Mouse (Mus musculus): ENCODE data around the gene Chst3. TPM values are rescaled to one million over a fixed set of nuclear protein-coding genes. Genes with fewer than 3 reads are reported as not detected.
"Not testable (repeated sequence)": the region's sequence is repeated elsewhere in the genome, so short reads cannot be mapped to it uniquely, and the experiment has no call there.

The Chst3 gene
- total and polyA plus RNA-seq, 2 experiments from 2014 or later = 0.20 to 2.2 TPM

- Histone ChIP-seq H3K4me3 (ENCODE audit: low read depth, low read length) (no peak overlapping the region), H3K9ac (replicated peaks; ENCODE audit: low read depth, low read length) (no peak overlapping the region), H3K4me2 (ENCODE audit: low read depth, low read length) (no peak overlapping the region), H3K4me1 (ENCODE audit: control insufficient read depth, insufficient read depth) (no peaks in the 10 kb centered on the region), H3K27ac (ENCODE audit: low read depth) (no peak overlapping the region), H3K27me3 (ENCODE audit: control insufficient read depth, insufficient read depth, low read length) (0 out of 2 replicates have a peak, but pooled peaks cover 3% of the 10 kb centered on the region), H3K9me3 (replicated peaks; ENCODE audit: control insufficient read depth, low read length) (no peaks in the 10 kb centered on the region; the same call in 1 of the 2 replicates), H3K36me3 (replicated peaks; ENCODE audit: control insufficient read depth, insufficient read depth, low read length) (no peaks in the 10 kb centered on the region)
- ATAC-seq (ENCODE audit: insufficient read depth, low read depth) (no peak), DNase-seq (ENCODE audit: low spot score) (no peak)
- TF ChIP-seq CTCF (IDR thresholded peaks at IDR 0.05; ENCODE audit: low read depth) = no peak
- TF ChIP-seq EP300 (IDR thresholded peaks at IDR 0.05; ENCODE audit: low read depth) = no peak
- 86% methylated on average over 4 of the region's 4 CpGs for WGBS
Observed at GRCm38 (mm10) chr10:60140751-60141150, 78.3 kb downstream of the Chst3 start.

- no peak overlapping the region for H3K27ac ChIP-seq (ENCODE audit: low read depth)
- H3K4me3 ChIP-seq (ENCODE audit: low read depth, low read length) = no peak overlapping the region
- ATAC-seq (ENCODE audit: insufficient read depth, low read depth) = no peak
- no peaks in the 10 kb centered on the region; the same call in 1 of the 2 replicates for H3K9me3 ChIP-seq (replicated peaks; ENCODE audit: control insufficient read depth, low read length)
- H3K36me3 ChIP-seq (replicated peaks; ENCODE audit: control insufficient read depth, insufficient read depth, low read length) = no peaks in the 10 kb centered on the region
- WGBS = 72% methylated on average over 5 of the region's 5 CpGs
- H3K9ac ChIP-seq (replicated peaks; ENCODE audit: low read depth, low read length) = no peak overlapping the region
- H3K27me3 ChIP-seq (ENCODE audit: control insufficient read depth, insufficient read depth, low read length) = peaks cover 3% of the 10 kb centered on the region; the same call in 1 of the 2 replicates
- no peaks in the 10 kb centered on the region for H3K4me1 ChIP-seq (ENCODE audit: control insufficient read depth, insufficient read depth)
- no peak for DNase-seq (ENCODE audit: low spot score)
- no peak overlapping the region for H3K4me2 ChIP-seq (ENCODE audit: low read depth, low read length)
- no peak for TF ChIP-seq CTCF (IDR thresholded peaks at IDR 0.05; ENCODE audit: low read depth)
- TF ChIP-seq EP300 (IDR thresholded peaks at IDR 0.05; ENCODE audit: low read depth) = no peak
Observed at GRCm38 (mm10) chr10:60138680-60139079, 80.4 kb downstream of the Chst3 start.

- Histone ChIP-seq H3K36me3 (replicated peaks; ENCODE audit: control insufficient read depth, insufficient read depth, low read length) (no peaks in the 10 kb centered on the region), H3K4me2 (ENCODE audit: low read depth, low read length) (no peak overlapping the region), H3K9ac (replicated peaks; ENCODE audit: low read depth, low read length) (no peak overlapping the region), H3K4me1 (ENCODE audit: control insufficient read depth, insufficient read depth) (no peaks in the 10 kb centered on the region), H3K4me3 (ENCODE audit: low read depth, low read length) (no peak overlapping the region), H3K27ac (ENCODE audit: low read depth) (no peak overlapping the region), H3K27me3 (ENCODE audit: control insufficient read depth, insufficient read depth, low read length) (no peaks in the 10 kb centered on the region; the same call in 1 of the 2 replicates), H3K9me3 (replicated peaks; ENCODE audit: control insufficient read depth, low read length) (no peaks in the 10 kb centered on the region; the same call in 1 of the 2 replicates)
- DNase-seq (ENCODE audit: low spot score) = no peak
- no peak for ATAC-seq (ENCODE audit: insufficient read depth, low read depth)
- no peak for TF ChIP-seq CTCF (IDR thresholded peaks at IDR 0.05; ENCODE audit: low read depth)
- TF ChIP-seq EP300 (IDR thresholded peaks at IDR 0.05; ENCODE audit: low read depth) = no peak
- 69% methylated on average over 7 of the region's 7 CpGs for WGBS
Observed at GRCm38 (mm10) chr10:60136935-60137334, 82.1 kb downstream of the Chst3 start.

- H3K27ac ChIP-seq (ENCODE audit: low read depth); H3K36me3 ChIP-seq (replicated peaks; ENCODE audit: control insufficient read depth, insufficient read depth, low read length); H3K4me3 ChIP-seq (ENCODE audit: low read depth, low read length); H3K4me1 ChIP-seq (ENCODE audit: control insufficient read depth, insufficient read depth); H3K4me2 ChIP-seq (ENCODE audit: low read depth, low read length); DNase-seq (ENCODE audit: low spot score); H3K9ac ChIP-seq (replicated peaks; ENCODE audit: low read depth, low read length); H3K9me3 ChIP-seq (replicated peaks; ENCODE audit: control insufficient read depth, low read length); H3K27me3 ChIP-seq (ENCODE audit: control insufficient read depth, insufficient read depth, low read length); ATAC-seq (ENCODE audit: insufficient read depth, low read depth): not testable (repeated sequence)
- 42% methylated on average over 1 of the region's 1 CpGs for WGBS
Observed at GRCm38 (mm10) chr10:60136010-60136409, 83.0 kb downstream of the Chst3 start.

GRCm38 (mm10) chr10:60134201-60134600 is 84.9 kb downstream of the Chst3 start:
- H3K36me3 ChIP-seq (replicated peaks; ENCODE audit: control insufficient read depth, insufficient read depth, low read length) = no peaks in the 10 kb centered on the region
- no peak overlapping the region for H3K9ac ChIP-seq (replicated peaks; ENCODE audit: low read depth, low read length)
- H3K4me2 ChIP-seq (ENCODE audit: low read depth, low read length) = no peak overlapping the region
- DNase-seq (ENCODE audit: low spot score) (no peak), ATAC-seq (ENCODE audit: insufficient read depth, low read depth) (no peak)
- TF ChIP-seq CTCF (IDR thresholded peaks at IDR 0.05; ENCODE audit: low read depth) = no peak
- no peak for TF ChIP-seq EP300 (IDR thresholded peaks at IDR 0.05; ENCODE audit: low read depth)
- H3K27me3 ChIP-seq (ENCODE audit: control insufficient read depth, insufficient read depth, low read length) = no peaks in the 10 kb centered on the region; the same call in 1 of the 2 replicates
- H3K4me3 ChIP-seq (ENCODE audit: low read depth, low read length) = no peak overlapping the region
- no peak overlapping the region for H3K27ac ChIP-seq (ENCODE audit: low read depth)
- H3K4me1 ChIP-seq (ENCODE audit: control insufficient read depth, insufficient read depth) = no peaks in the 10 kb centered on the region
- H3K9me3 ChIP-seq (replicated peaks; ENCODE audit: control insufficient read depth, low read length) = no peaks in the 10 kb centered on the region
- 37% methylated on average over 9 of the region's 9 CpGs for WGBS

GRCm38 (mm10) chr10:60133501-60133900 is 85.6 kb downstream of the Chst3 start:
- H3K4me1 ChIP-seq (ENCODE audit: control insufficient read depth, insufficient read depth) = no peaks in the 10 kb centered on the region
- ATAC-seq (ENCODE audit: insufficient read depth, low read depth) (no peak), DNase-seq (ENCODE audit: low spot score) (no peak)
- no peaks in the 10 kb centered on the region; the same call in 1 of the 2 replicates for H3K27me3 ChIP-seq (ENCODE audit: control insufficient read depth, insufficient read depth, low read length)
- WGBS = 39% methylated on average over 6 of the region's 6 CpGs
- H3K4me3 ChIP-seq (ENCODE audit: low read depth, low read length) = no peak overlapping the region
- no peaks in the 10 kb centered on the region for H3K9me3 ChIP-seq (replicated peaks; ENCODE audit: control insufficient read depth, low read length)
- TF ChIP-seq EP300 (IDR thresholded peaks at IDR 0.05; ENCODE audit: low read depth) (no peak), CTCF (IDR thresholded peaks at IDR 0.05; ENCODE audit: low read depth) (no peak)
- H3K9ac ChIP-seq (replicated peaks; ENCODE audit: low read depth, low read length) = no peak overlapping the region
- no peaks in the 10 kb centered on the region for H3K36me3 ChIP-seq (replicated peaks; ENCODE audit: control insufficient read depth, insufficient read depth, low read length)
- no peak overlapping the region for H3K27ac ChIP-seq (ENCODE audit: low read depth)
- no peak overlapping the region for H3K4me2 ChIP-seq (ENCODE audit: low read depth, low read length)

Small RNA genes within 50 kb of the gene (microRNA-seq; reads per million reads assigned to microRNA genes)
- not detected for gene Gm22117

Other genes with a start within 250 kb of the Chst3 start
- 14.0 and 15.7 TPM in 2 replicates for gene Ascc1, start 216.5 kb downstream of the Chst3 start, total RNA-seq (2014; rRNA removed; ENCODE audit: low replicate concordance)
- 34.6 and 35.8 TPM in 2 replicates for gene Ascc1, start 216.5 kb downstream of the Chst3 start, polyA plus RNA-seq (2015; fragmentation: Nextera tagmentation; extraction: Ambion mirVana)
- gene Anapc16, start 216.1 kb downstream of the Chst3 start, total RNA-seq (2014; rRNA removed; ENCODE audit: low replicate concordance) = 29.7 and 85.4 TPM in 2 replicates
- 104 and 108 TPM in 2 replicates for gene Anapc16, start 216.1 kb downstream of the Chst3 start, polyA plus RNA-seq (2015; fragmentation: Nextera tagmentation; extraction: Ambion mirVana)
- gene Spock2, start 113.0 kb downstream of the Chst3 start, total RNA-seq (2014; rRNA removed; ENCODE audit: low replicate concordance) = 18.3 and 18.4 TPM in 2 replicates
- 5.2 and 5.7 TPM in 2 replicates for gene Spock2, start 113.0 kb downstream of the Chst3 start, polyA plus RNA-seq (2015; fragmentation: Nextera tagmentation; extraction: Ambion mirVana)
- gene Psap, start 58.4 kb upstream of the Chst3 start, total RNA-seq (2014; rRNA removed; ENCODE audit: low replicate concordance) = 464 and 479 TPM in 2 replicates
- gene Psap, start 58.4 kb upstream of the Chst3 start, polyA plus RNA-seq (2015; fragmentation: Nextera tagmentation; extraction: Ambion mirVana) = 135 and 139 TPM in 2 replicates
- 8.3 and 117 TPM in 2 replicates for gene Vsir, start 127.6 kb upstream of the Chst3 start, total RNA-seq (2014; rRNA removed; ENCODE audit: low replicate concordance)
- gene Vsir, start 127.6 kb upstream of the Chst3 start, polyA plus RNA-seq (2015; fragmentation: Nextera tagmentation; extraction: Ambion mirVana) = 4.6 and 4.7 TPM in 2 replicates
- gene Gm17455, start 180.5 kb upstream of the Chst3 start, total RNA-seq (2014; rRNA removed; ENCODE audit: low replicate concordance) = not detected in 2 replicates
- gene Gm17455, start 180.5 kb upstream of the Chst3 start, polyA plus RNA-seq (2015; fragmentation: Nextera tagmentation; extraction: Ambion mirVana) = 0.38 TPM in 2 replicates

Measured in heart, postnatal 0 days (tissue).